20 mouse cellular contexts compared by ENCODE assay signal in the genomic region with DNA sequence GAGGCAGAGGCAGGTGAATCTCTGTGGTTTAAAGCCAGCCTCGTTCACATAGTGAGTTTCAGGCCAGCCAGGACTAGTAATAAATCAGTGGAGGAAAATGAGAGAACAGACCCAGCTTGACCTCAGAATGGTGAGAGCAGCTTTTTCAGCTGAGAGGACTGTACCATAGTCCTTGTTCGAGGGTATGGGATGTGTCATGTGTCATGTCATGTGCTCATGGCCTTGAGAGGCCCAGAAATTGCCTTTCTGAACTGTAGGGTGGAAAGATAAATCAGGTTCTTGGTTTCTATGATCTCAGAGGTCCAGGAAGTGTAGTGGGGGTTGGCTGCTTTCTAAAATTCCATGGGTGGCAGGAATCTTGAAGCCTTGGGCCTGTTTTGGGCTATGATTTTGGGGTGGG.
DNase-seq lines count a peak whose midpoint lies in the region; ATAC-seq and TF ChIP-seq lines count a peak whose summit lies in the region.
"Had no signal": no experiment of that assay in that cellular context is flagged by ENCODE, and none has a peak within 500 bp of the region (broad histone marks: within the 10 kb centered on the region; RNA-seq: fewer than 3 reads in every experiment).

No protein-coding gene starts in this region.

- ATAC-seq in forebrain, embryonic 12.5 days (ENCODE audit: low FRiP score) = no peak
- ATAC-seq in forebrain, postnatal 0 days = no peak
- ATAC-seq in liver, embryonic 11.5 days (replicated peaks; ENCODE audit: low FRiP score) = no peak
- ATAC-seq in neural tube, embryonic 15.5 days (ENCODE audit: low FRiP score) = no peak
- ATAC-seq: forebrain, embryonic 13.5 days; hindbrain, embryonic 16.5 days had no signal

- no peak overlapping the region for H3K4me3 ChIP-seq in forebrain, embryonic 12.5 days (replicated peaks)
- H3K4me3 ChIP-seq in forebrain, postnatal 0 days (ENCODE audit: low read depth, low read length) = no peak overlapping the region
- no peak overlapping the region for H3K4me3 ChIP-seq in liver, embryonic 11.5 days (ENCODE audit: low read depth, low read length)
- no peak overlapping the region for H3K4me3 ChIP-seq in neural tube, embryonic 15.5 days (replicated peaks)
- H3K4me3 ChIP-seq: forebrain, embryonic 13.5 days; left cerebral cortex, adult 2 months; lung, embryonic 15.5 days; stomach, embryonic 15.5 days had no signal

- H3K9me3 ChIP-seq in forebrain, embryonic 12.5 days = no peaks in the 10 kb centered on the region
- H3K9me3 ChIP-seq in forebrain, postnatal 0 days (ENCODE audit: low read length) = no peaks in the 10 kb centered on the region
- H3K9me3 ChIP-seq in liver, embryonic 11.5 days (ENCODE audit: control insufficient read depth, low read length) = no peaks in the 10 kb centered on the region
- no peaks in the 10 kb centered on the region for H3K9me3 ChIP-seq in neural tube, embryonic 15.5 days (replicated peaks)
- H3K9me3 ChIP-seq: forebrain, embryonic 13.5 days; lung, embryonic 15.5 days; stomach, embryonic 15.5 days had no signal

- 78% methylated on average over 2 of the region's 2 CpGs for WGBS in forebrain, embryonic 12.5 days
- WGBS in forebrain, postnatal 0 days = 74% methylated on average over 2 of the region's 2 CpGs
- WGBS in liver, embryonic 11.5 days = 44% methylated on average over 2 of the region's 2 CpGs
- WGBS in neural tube, embryonic 15.5 days = 30% methylated on average over 2 of the region's 2 CpGs

- no peak for TF ChIP-seq CTCF in forebrain, postnatal 0 days (IDR thresholded peaks at IDR 0.05; ENCODE audit: low read depth)

- H3K36me3 ChIP-seq in forebrain, embryonic 12.5 days (replicated peaks) = no peaks in the 10 kb centered on the region
- no peaks in the 10 kb centered on the region for H3K36me3 ChIP-seq in forebrain, postnatal 0 days (ENCODE audit: insufficient read depth)
- H3K36me3 ChIP-seq in liver, embryonic 11.5 days (ENCODE audit: control insufficient read depth, insufficient read depth, low read length) = no peaks in the 10 kb centered on the region
- H3K36me3 ChIP-seq in neural tube, embryonic 15.5 days = no peaks in the 10 kb centered on the region
- H3K36me3 ChIP-seq: lung, embryonic 15.5 days; stomach, embryonic 15.5 days had no signal

- H3K27ac ChIP-seq in forebrain, embryonic 12.5 days = 0 out of 2 replicates have a peak overlapping the region, but pooled peaks have one; percentile 19
- no peak overlapping the region for H3K27ac ChIP-seq in forebrain, postnatal 0 days (ENCODE audit: low read depth, low read length)
- no peak overlapping the region for H3K27ac ChIP-seq in liver, embryonic 11.5 days (ENCODE audit: low read depth, low read length)
- 0 out of 2 replicates have a peak overlapping the region, but pooled peaks have one; percentile 7 for H3K27ac ChIP-seq in neural tube, embryonic 15.5 days (replicated peaks)
- H3K27ac ChIP-seq: forebrain, embryonic 13.5 days; left cerebral cortex, adult 2 months; liver, embryonic 14.5 days; lung, embryonic 15.5 days; stomach, embryonic 15.5 days had no signal

- DNase-seq in forebrain, postnatal 0 days = no peak
- peak; percentile 17 for DNase-seq in liver, embryonic 11.5 days (ENCODE audit: low spot score)
- no peak for DNase-seq in liver
- DNase-seq in adrenal gland, postnatal 36 days = peak; percentile 62 to 65
- DNase-seq in lung, postnatal 36 days = no peak
- DNase-seq in Muller cell, postnatal 12 days (ENCODE audit: inconsistent ontology term) = no peak
- DNase-seq: cerebellum, adult 8-10 months; heart, postnatal 4 days; kidney, postnatal 4 days; layer of hippocampus, adult 9-11 months; thymus, adult 18-20 months had no signal

- peaks cover 36% of the 10 kb centered on the region for H3K4me1 ChIP-seq in forebrain, embryonic 12.5 days
- peaks cover 1% of the 10 kb centered on the region; the same call in 1 of the 2 replicates for H3K4me1 ChIP-seq in forebrain, postnatal 0 days (ENCODE audit: insufficient read depth)
- peaks cover 41% of the 10 kb centered on the region for H3K4me1 ChIP-seq in liver, embryonic 11.5 days (replicated peaks; ENCODE audit: control insufficient read depth, insufficient read depth, low read length)
- H3K4me1 ChIP-seq in neural tube, embryonic 15.5 days = peaks cover 34% of the 10 kb centered on the region

- H3K4me2 ChIP-seq in forebrain, embryonic 12.5 days = no peak overlapping the region
- no peak overlapping the region for H3K4me2 ChIP-seq in forebrain, postnatal 0 days (ENCODE audit: low read depth)
- no peak overlapping the region for H3K4me2 ChIP-seq in liver, embryonic 11.5 days
- H3K4me2 ChIP-seq in neural tube, embryonic 15.5 days = no peak overlapping the region
- H3K4me2 ChIP-seq: forebrain, embryonic 13.5 days; lung, embryonic 15.5 days; midbrain, embryonic 11.5 days; stomach, embryonic 15.5 days had no signal

- no peak overlapping the region for H3K9ac ChIP-seq in forebrain, embryonic 12.5 days
- no peak overlapping the region for H3K9ac ChIP-seq in forebrain, postnatal 0 days
- no peak overlapping the region for H3K9ac ChIP-seq in liver, embryonic 11.5 days (ENCODE audit: low read depth, low read length)
- H3K9ac ChIP-seq in neural tube, embryonic 15.5 days (replicated peaks) = no peak overlapping the region
- H3K9ac ChIP-seq: forebrain, embryonic 13.5 days; liver, embryonic 14.5 days; lung, embryonic 15.5 days; stomach, embryonic 15.5 days had no signal

- H3K27me3 ChIP-seq in forebrain, embryonic 12.5 days = no peaks in the 10 kb centered on the region
- H3K27me3 ChIP-seq in forebrain, postnatal 0 days (ENCODE audit: insufficient read depth, low read length) = no peaks in the 10 kb centered on the region
- H3K27me3 ChIP-seq in liver, embryonic 11.5 days (replicated peaks; ENCODE audit: control insufficient read depth, insufficient read depth, low read length) = no peaks in the 10 kb centered on the region
- no peaks in the 10 kb centered on the region for H3K27me3 ChIP-seq in neural tube, embryonic 15.5 days (replicated peaks)
- H3K27me3 ChIP-seq: forebrain, embryonic 13.5 days; lung, embryonic 15.5 days; stomach, embryonic 15.5 days had no signal

Comparison
In these comparisons a context has a peak if more than half of its experiments do, and no peak if none do; other contexts are left out.
1. H3K27ac ChIP-seq: peak in forebrain, embryonic 12.5 days (single experiment) and neural tube, embryonic 15.5 days (single experiment); none in forebrain, postnatal 0 days (single experiment) and liver, embryonic 11.5 days (single experiment).
2. DNase-seq: peak in liver, embryonic 11.5 days (single experiment) and adrenal gland, postnatal 36 days (2 of 2); none in forebrain, postnatal 0 days (single experiment), liver (single experiment), lung, postnatal 36 days (single experiment) and Muller cell, postnatal 12 days (single experiment).